Mouse (Mus musculus) hindbrain, embryonic 16.5 days (tissue): ENCODE measurements at regions not wholly inside any gene's neighbourhood (a gene's known extent, or its start where the extent isn't known, plus 50 kb on each side); places are given as distances from the start of the nearest gene placed in this dataset.

ENCODE experiments used
- ATAC-seq: fragments of 200-750 bp; cut with Nextera tagmentation; 2 replicates; pipeline ENCODE4 v1.8.0; 2017; ENCODE audit warnings: moderate TSS enrichment, moderate library complexity
- H3K27ac ChIP-seq: fragments of 300-500 bp; sonication (generic); 2 replicates; pipeline ENCODE4 v1.5.1; 2014; ENCODE audit warnings: low read depth, mild to moderate bottlenecking, control low read depth, low read length, moderate library complexity
- H3K27me3 ChIP-seq: fragments of 300-500 bp; sonication (generic); replicated peaks from 2 replicates; pipeline ENCODE4 v1.6.1; 2014; ENCODE audit warnings: low read length; ENCODE audit not compliant: control insufficient read depth, insufficient read depth
- H3K36me3 ChIP-seq: fragments of 300-500 bp; sonication (generic); 2 replicates; pipeline ENCODE4 v1.6.1; 2014; ENCODE audit warnings: mild to moderate bottlenecking, low read length, moderate library complexity, mixed read lengths; ENCODE audit not compliant: control insufficient read depth, insufficient read depth
- H3K4me1 ChIP-seq: fragments of 300-500 bp; sonication (generic); 2 replicates; pipeline ENCODE4 v1.6.1; 2014; ENCODE audit warnings: low read depth, low read length; ENCODE audit not compliant: control insufficient read depth, insufficient read depth
- H3K4me2 ChIP-seq: fragments of 300-500 bp; sonication (generic); 2 replicates; pipeline ENCODE4 v1.6.1; 2014; ENCODE audit warnings: mild to moderate bottlenecking, low read length, control low read depth, moderate library complexity
- H3K4me3 ChIP-seq: fragments of 300-500 bp; sonication (generic); 2 replicates; pipeline ENCODE4 v1.5.1; 2014; ENCODE audit warnings: mild to moderate bottlenecking, low read length, control low read depth, moderate library complexity
- H3K9ac ChIP-seq: fragments of 300-500 bp; sonication (generic); 2 replicates; pipeline ENCODE4 v1.6.1; 2014; ENCODE audit warnings: low read depth, mild to moderate bottlenecking, control low read depth, low read length, moderate library complexity
- H3K9me3 ChIP-seq: fragments of 300-500 bp; sonication (generic); 2 replicates; pipeline ENCODE4 v1.6.1; 2014; ENCODE audit warnings: mild to moderate bottlenecking, low read length, moderate library complexity; ENCODE audit not compliant: control insufficient read depth
- WGBS: fragments of 180-500 bp; shearing (Covaris S2); extraction: QIAGEN DNeasy Blood & Tissue Kit; methylation state at CpG from one replicate; pipeline ENCODE4 v1.1.7; 2014; 5-methylcytosine and 5-hydroxymethylcytosine counted together

GRCm38 (mm10) chr4:37034200-37034599 is 82.7 kb upstream of the Lingo2 start:
- no peaks in the 10 kb centered on the region for H3K36me3 ChIP-seq
- no peaks in the 10 kb centered on the region for H3K4me1 ChIP-seq
- H3K27ac ChIP-seq, result no peak overlapping the region
- peak; percentile 85 for ATAC-seq
- H3K4me3 ChIP-seq, result peak overlapping the region; percentile 17
- H3K27me3 ChIP-seq, result no peaks in the 10 kb centered on the region
- H3K9ac ChIP-seq, result no peak overlapping the region
- WGBS, result 52% methylated on average over 13 of the region's 13 CpGs
- peak overlapping the region; percentile 41 for H3K4me2 ChIP-seq
- no peaks in the 10 kb centered on the region for H3K9me3 ChIP-seq
